Mouse (Mus musculus): ENCODE data around the gene Arhgef12. TPM values are rescaled to one million over a fixed set of nuclear protein-coding genes. Genes with fewer than 3 reads are reported as not detected.

The Arhgef12 gene
- total RNA-seq, 1 experiment: 23.2 TPM

Other genes with a start within 250 kb of the Arhgef12 start
- 0.22 and 0.32 TPM in 2 replicates for gene Grik4, start 162.7 kb downstream of the Arhgef12 start, total RNA-seq (2012; rRNA removed)
- gene Tmem136, start 9.3 kb upstream of the Arhgef12 start, total RNA-seq (2012; rRNA removed): 5.1 and 5.2 TPM in 2 replicates
- 0.58 and 1.5 TPM in 2 replicates for gene Pou2f3, start 103.1 kb upstream of the Arhgef12 start, total RNA-seq (2012; rRNA removed)
- 8.4 and 22.8 TPM in 2 replicates for gene Oaf, start 132.7 kb upstream of the Arhgef12 start, total RNA-seq (2012; rRNA removed)
- gene Trim29, start 203.6 kb upstream of the Arhgef12 start, total RNA-seq (2012; rRNA removed): 0.22 and 0.74 TPM in 2 replicates

Measured in ES-E14 (cell line).